Mouse (Mus musculus): ENCODE results near the gene Ngp. TPM values are rescaled to one million over a fixed set of nuclear protein-coding genes. Genes with fewer than 3 reads are reported as not detected.
"Not testable (repeated sequence)": the region's sequence is repeated elsewhere in the genome, so short reads cannot be mapped to it uniquely, and the experiment has no call there.

Ngp gene
- total RNA-seq (2014; rRNA removed) (not detected in 2 replicates), polyA plus RNA-seq (2012; rRNA removed) (0.21 and 0.37 TPM in 2 replicates)

GRCm38 (mm10) chr9:110419511-110420112 is at the start of gene Ngp:
TSS of gene Ngp (plus strand) at chr9:110419747.
- H3K27ac ChIP-seq (replicated peaks; ENCODE audit: insufficient read depth, low read depth, low read length): no peak within 1 kb of the TSS
- no peaks in the 10 kb centered on the region for H3K4me1 ChIP-seq (ENCODE audit: control insufficient read depth, insufficient read depth, low read length)
- no peaks in the 10 kb centered on the region for H3K36me3 ChIP-seq (ENCODE audit: control insufficient read depth, insufficient read depth, low read length)
- H3K79me2 ChIP-seq (ENCODE audit: control insufficient read depth, insufficient read depth, low read length): no peaks in the 10 kb centered on the region
- no peak for TF ChIP-seq POLR2A (IDR thresholded peaks at IDR 0.05; ENCODE audit: extremely low read depth, insufficient read depth, low read length)
- no peak for TF ChIP-seq CTCF (IDR thresholded peaks at IDR 0.05; ENCODE audit: low read depth, low read length)
- DNase-seq (ENCODE audit: extremely low read depth, low read depth, low spot score): no peak
- H3K9ac ChIP-seq (ENCODE audit: low read depth, low read length): no peak within 1 kb of the TSS
- no peaks in the 10 kb centered on the region for H3K27me3 ChIP-seq (ENCODE audit: control insufficient read depth, insufficient read depth, low read length)
- H3K4me3 ChIP-seq (ENCODE audit: insufficient read depth, low read depth, low read length): no peak within 1 kb of the TSS
- 84% methylated on average over 12 of the region's 12 CpGs for WGBS

GRCm38 (mm10) chr9:110369860-110370259 is 49.7 kb upstream of the Ngp start:
- no peak for DNase-seq (ENCODE audit: extremely low read depth, low read depth, low spot score)
- H3K27me3 ChIP-seq (ENCODE audit: control insufficient read depth, insufficient read depth, low read length): no peaks in the 10 kb centered on the region
- no peak overlapping the region for H3K9ac ChIP-seq (ENCODE audit: low read depth, low read length)
- peaks cover 15% of the 10 kb centered on the region for H3K36me3 ChIP-seq (ENCODE audit: control insufficient read depth, insufficient read depth, low read length)
- H3K27ac ChIP-seq (replicated peaks; ENCODE audit: insufficient read depth, low read depth, low read length): no peak overlapping the region
- TF ChIP-seq CTCF (IDR thresholded peaks at IDR 0.05; ENCODE audit: low read depth, low read length): no peak
- no peak for TF ChIP-seq POLR2A (IDR thresholded peaks at IDR 0.05; ENCODE audit: extremely low read depth, insufficient read depth, low read length)
- WGBS: 91% methylated on average over 3 of the region's 3 CpGs
- no peaks in the 10 kb centered on the region for H3K79me2 ChIP-seq (ENCODE audit: control insufficient read depth, insufficient read depth, low read length)
- no peaks in the 10 kb centered on the region for H3K4me1 ChIP-seq (ENCODE audit: control insufficient read depth, insufficient read depth, low read length)
- no peak overlapping the region for H3K4me3 ChIP-seq (ENCODE audit: insufficient read depth, low read depth, low read length)

GRCm38 (mm10) chr9:110373871-110374270 is 45.7 kb upstream of the Ngp start:
- Histone ChIP-seq H3K27me3 (ENCODE audit: control insufficient read depth, insufficient read depth, low read length) (no peaks in the 10 kb centered on the region), H3K9ac (ENCODE audit: low read depth, low read length) (no peak overlapping the region), H3K79me2 (ENCODE audit: control insufficient read depth, insufficient read depth, low read length) (no peaks in the 10 kb centered on the region), H3K4me1 (ENCODE audit: control insufficient read depth, insufficient read depth, low read length) (no peaks in the 10 kb centered on the region), H3K27ac (replicated peaks; ENCODE audit: insufficient read depth, low read depth, low read length) (no peak overlapping the region), H3K4me3 (ENCODE audit: insufficient read depth, low read depth, low read length) (no peak overlapping the region), H3K36me3 (ENCODE audit: control insufficient read depth, insufficient read depth, low read length) (peaks cover 21% of the 10 kb centered on the region)
- 95% methylated on average over 13 of the region's 13 CpGs for WGBS
- DNase-seq (ENCODE audit: extremely low read depth, low read depth, low spot score): no peak
- no peak for TF ChIP-seq CTCF (IDR thresholded peaks at IDR 0.05; ENCODE audit: low read depth, low read length)
- TF ChIP-seq POLR2A (IDR thresholded peaks at IDR 0.05; ENCODE audit: extremely low read depth, insufficient read depth, low read length): no peak

- Histone ChIP-seq H3K79me2 (ENCODE audit: control insufficient read depth, insufficient read depth, low read length) (no peaks in the 10 kb centered on the region), H3K9ac (ENCODE audit: low read depth, low read length) (no peak overlapping the region), H3K36me3 (ENCODE audit: control insufficient read depth, insufficient read depth, low read length) (peaks cover 21% of the 10 kb centered on the region), H3K27ac (replicated peaks; ENCODE audit: insufficient read depth, low read depth, low read length) (no peak overlapping the region), H3K4me3 (ENCODE audit: insufficient read depth, low read depth, low read length) (no peak overlapping the region), H3K4me1 (ENCODE audit: control insufficient read depth, insufficient read depth, low read length) (no peaks in the 10 kb centered on the region), H3K27me3 (ENCODE audit: control insufficient read depth, insufficient read depth, low read length) (no peaks in the 10 kb centered on the region)
- no peak for DNase-seq (ENCODE audit: extremely low read depth, low read depth, low spot score)
- TF ChIP-seq POLR2A (IDR thresholded peaks at IDR 0.05; ENCODE audit: extremely low read depth, insufficient read depth, low read length) (no peak), CTCF (IDR thresholded peaks at IDR 0.05; ENCODE audit: low read depth, low read length) (no peak)
- 85% methylated on average over 3 of the region's 3 CpGs for WGBS
Observed at GRCm38 (mm10) chr9:110375668-110376067, 43.9 kb upstream of the Ngp start.

- H3K4me3 ChIP-seq (ENCODE audit: insufficient read depth, low read depth, low read length); H3K27ac ChIP-seq (replicated peaks; ENCODE audit: insufficient read depth, low read depth, low read length); H3K79me2 ChIP-seq (ENCODE audit: control insufficient read depth, insufficient read depth, low read length); H3K4me1 ChIP-seq (ENCODE audit: control insufficient read depth, insufficient read depth, low read length); H3K27me3 ChIP-seq (ENCODE audit: control insufficient read depth, insufficient read depth, low read length); DNase-seq (ENCODE audit: extremely low read depth, low read depth, low spot score); H3K9ac ChIP-seq (ENCODE audit: low read depth, low read length): not testable (repeated sequence)
- 93% methylated on average over 15 of the region's 15 CpGs for WGBS
- peaks cover 20% of the 10 kb centered on the region for H3K36me3 ChIP-seq (ENCODE audit: control insufficient read depth, insufficient read depth, low read length)
Observed at GRCm38 (mm10) chr9:110377655-110378054, 41.9 kb upstream of the Ngp start.

- Histone ChIP-seq H3K27ac (replicated peaks; ENCODE audit: insufficient read depth, low read depth, low read length) (no peak overlapping the region), H3K9ac (ENCODE audit: low read depth, low read length) (no peak overlapping the region), H3K36me3 (ENCODE audit: control insufficient read depth, insufficient read depth, low read length) (peaks cover 26% of the 10 kb centered on the region), H3K79me2 (ENCODE audit: control insufficient read depth, insufficient read depth, low read length) (no peaks in the 10 kb centered on the region), H3K27me3 (ENCODE audit: control insufficient read depth, insufficient read depth, low read length) (no peaks in the 10 kb centered on the region), H3K4me1 (ENCODE audit: control insufficient read depth, insufficient read depth, low read length) (no peaks in the 10 kb centered on the region), H3K4me3 (ENCODE audit: insufficient read depth, low read depth, low read length) (no peak overlapping the region)
- DNase-seq (ENCODE audit: extremely low read depth, low read depth, low spot score): no peak
- TF ChIP-seq CTCF (IDR thresholded peaks at IDR 0.05; ENCODE audit: low read depth, low read length) (no peak), POLR2A (IDR thresholded peaks at IDR 0.05; ENCODE audit: extremely low read depth, insufficient read depth, low read length) (no peak)
- 97% methylated on average over 8 of the region's 8 CpGs for WGBS
Observed at GRCm38 (mm10) chr9:110379361-110379760, 40.2 kb upstream of the Ngp start.
